Mouse (Mus musculus) heart, postnatal 0 days (tissue): ENCODE measurements around the gene Mtss1l. TPM values are rescaled to one million over a fixed set of nuclear protein-coding genes. Genes with fewer than 3 reads are reported as not detected.

Experiments used
- ATAC-seq: fragments of 200-750 bp; cut with Nextera tagmentation; 2 replicates; pipeline ENCODE4 v1.8.0; 2017; ENCODE audit warnings: low read depth, moderate number of reproducible peaks, moderate library complexity; ENCODE audit not compliant: insufficient read depth
- DNase-seq: peaks from one replicate; pipeline ENCODE4 v3.0.0-alpha.2; 2016; ENCODE audit warnings: low spot score
- H3K27ac ChIP-seq: fragments of 300-500 bp; sonication (generic); 2 replicates; pipeline ENCODE4 v1.5.1; 2014; ENCODE audit warnings: low read depth, mild to moderate bottlenecking
- H3K27me3 ChIP-seq: fragments of 300-500 bp; sonication (generic); 2 replicates; pipeline ENCODE4 v1.6.1; 2014; ENCODE audit warnings: low read length, mixed read lengths; ENCODE audit not compliant: control insufficient read depth, insufficient read depth
- H3K36me3 ChIP-seq: fragments of 300-500 bp; sonication (generic); replicated peaks from 2 replicates; pipeline ENCODE4 v1.6.1; 2014; ENCODE audit warnings: low read length, mixed read lengths; ENCODE audit not compliant: control insufficient read depth, insufficient read depth
- H3K4me1 ChIP-seq: fragments of 300-500 bp; sonication (generic); 2 replicates; pipeline ENCODE4 v1.6.1; 2014; ENCODE audit warnings: antibody characterized with exemption; ENCODE audit not compliant: control insufficient read depth, insufficient read depth
- H3K4me2 ChIP-seq: fragments of 300-500 bp; sonication (generic); 2 replicates; pipeline ENCODE4 v1.6.1; 2014; ENCODE audit warnings: low read depth, mild to moderate bottlenecking, low read length, moderate library complexity
- H3K4me3 ChIP-seq: fragments of 300-500 bp; sonication (generic); 2 replicates; pipeline ENCODE4 v1.5.1; 2014; ENCODE audit warnings: low read depth, low read length
- H3K9ac ChIP-seq: fragments of 300-500 bp; sonication (generic); replicated peaks from 2 replicates; pipeline ENCODE4 v1.6.1; 2014; ENCODE audit warnings: low read depth, low read length, mixed read lengths
- H3K9me3 ChIP-seq: fragments of 300-500 bp; sonication (generic); replicated peaks from 2 replicates; pipeline ENCODE4 v1.6.1; 2016; ENCODE audit warnings: low read length; ENCODE audit not compliant: control insufficient read depth
- CTCF ChIP-seq: IDR thresholded peaks from 2 replicates; pipeline ENCODE4 v1.5.1; 2016; ENCODE audit warnings: antibody characterized with exemption, control low read depth, low read depth
- EP300 ChIP-seq: IDR thresholded peaks from 2 replicates; pipeline ENCODE4 v1.6.1; 2016; ENCODE audit warnings: antibody characterized with exemption, low read depth
- WGBS: fragments of 180-500 bp; shearing (Covaris S2); extraction: QIAGEN DNeasy Blood & Tissue Kit; methylation state at CpG from one replicate; pipeline ENCODE4 v1.1.7; 2014; 5-methylcytosine and 5-hydroxymethylcytosine counted together
- polyA plus RNA-seq: library from polyadenylated mRNA; unstranded; fragments of >200 nt; fragmentation: Nextera tagmentation; extraction: Ambion mirVana; gene quantifications from 2 replicates; pipeline ENCODE4 v1.2.1, GENCODE M21; 2015
- total RNA-seq: library from RNA; depleted of rRNA; stranded (reverse); fragments of >200 nt; gene quantifications from 2 replicates; pipeline ENCODE4 v1.2.3, GENCODE M21; 2014; ENCODE audit warnings: low replicate concordance

Gene Mtss1l
- total and polyA plus RNA-seq, 2 experiments from 2014 or later, result 5.1 to 11.3 TPM

DNA sequence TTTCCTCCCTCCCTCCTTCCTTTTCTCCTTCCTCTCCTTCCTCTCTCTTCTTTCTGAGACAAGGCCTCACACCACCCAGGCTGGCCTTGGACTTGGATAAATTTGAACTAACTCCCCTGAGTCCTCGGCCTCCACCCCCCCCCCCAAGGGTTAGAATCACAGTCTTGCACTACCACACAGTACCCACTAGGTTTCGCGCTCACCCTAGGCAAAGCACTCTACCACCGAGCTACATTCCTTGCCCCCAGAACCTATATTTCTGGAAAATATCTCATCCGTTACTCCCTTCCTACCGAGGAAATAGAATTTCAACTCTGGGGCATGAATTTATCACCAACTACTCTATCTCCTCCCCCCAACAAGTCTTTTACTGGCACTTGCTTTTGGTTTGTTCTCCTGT lies 40.7 kb downstream of the Mtss1l start:
- Histone ChIP-seq H3K36me3 (no peaks in the 10 kb centered on the region), H3K4me3 (no peak overlapping the region), H3K4me1 (peaks cover 8% of the 10 kb centered on the region; the same call in 1 of the 2 replicates), H3K9ac (no peak overlapping the region), H3K27ac (no peak overlapping the region), H3K4me2 (no peak overlapping the region), H3K27me3 (no peaks in the 10 kb centered on the region), H3K9me3 (no peaks in the 10 kb centered on the region)
- 33% methylated on average over 6 of the region's 6 CpGs for WGBS
- DNase-seq (peak; percentile 41), ATAC-seq (peak; percentile 52)
- TF ChIP-seq EP300, result no peak
- TF ChIP-seq CTCF, result peak; percentile 49

- DNase-seq, result no peak
Observed at GRCm38 (mm10) chr8:110764671-110765070, 43.4 kb downstream of the Mtss1l start.

GRCm38 (mm10) chr8:110767261-110767660 lies 46.0 kb downstream of the Mtss1l start:
- H3K9me3 ChIP-seq, result no peaks in the 10 kb centered on the region
- no peak overlapping the region for H3K4me2 ChIP-seq
- no peaks in the 10 kb centered on the region for H3K4me1 ChIP-seq
- no peak for TF ChIP-seq CTCF
- no peak for TF ChIP-seq EP300
- no peaks in the 10 kb centered on the region for H3K36me3 ChIP-seq
- H3K27me3 ChIP-seq, result no peaks in the 10 kb centered on the region
- H3K4me3 ChIP-seq, result no peak overlapping the region
- no peak overlapping the region for H3K9ac ChIP-seq
- ATAC-seq (no peak), DNase-seq (no peak)
- H3K27ac ChIP-seq, result no peak overlapping the region
- 84% methylated on average over 6 of the region's 6 CpGs for WGBS

More at GRCm38 (mm10) chr8:110764671-110765070, 43.4 kb downstream of the Mtss1l start:
- Histone ChIP-seq H3K9me3 (no peaks in the 10 kb centered on the region), H3K27ac (no peak overlapping the region), H3K9ac (no peak overlapping the region), H3K36me3 (no peaks in the 10 kb centered on the region), H3K4me3 (no peak overlapping the region), H3K27me3 (no peaks in the 10 kb centered on the region), H3K4me1 (peaks cover 8% of the 10 kb centered on the region; the same call in 1 of the 2 replicates), H3K4me2 (no peak overlapping the region)
- ATAC-seq, result no peak
- 83% methylated on average over 3 of the region's 3 CpGs for WGBS
- no peak for TF ChIP-seq CTCF
- no peak for TF ChIP-seq EP300

DNA sequence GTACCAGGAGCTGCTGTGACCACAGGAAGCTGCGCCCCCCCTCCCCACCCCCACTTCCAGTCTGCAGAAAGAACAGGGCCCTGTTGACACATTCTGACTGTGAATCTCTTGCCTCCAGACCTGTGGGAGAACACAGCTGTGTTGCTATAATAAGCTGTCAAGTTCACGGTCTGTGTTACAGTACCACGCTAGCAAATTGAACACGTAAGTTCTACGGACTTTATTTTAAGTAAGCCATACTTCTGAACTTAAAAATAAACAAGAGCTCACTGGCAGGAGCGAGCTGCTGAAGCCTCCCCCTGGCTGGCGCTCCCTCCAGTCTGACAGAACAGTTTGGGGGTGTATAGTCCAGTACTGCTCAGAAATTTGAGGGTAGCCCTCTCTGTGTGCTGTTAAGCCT lies 51.2 kb downstream of the Mtss1l start:
- Histone ChIP-seq H3K36me3 (no peaks in the 10 kb centered on the region), H3K27me3 (no peaks in the 10 kb centered on the region), H3K4me3 (no peak overlapping the region), H3K27ac (no peak overlapping the region; the same call in 1 of the 2 replicates), H3K4me2 (no peak overlapping the region), H3K4me1 (no peaks in the 10 kb centered on the region; the same call in 1 of the 2 replicates), H3K9me3 (0 out of 2 replicates have a peak, but pooled peaks cover 3% of the 10 kb centered on the region), H3K9ac (no peak overlapping the region)
- DNase-seq, result no peak
- WGBS, result 32% methylated on average over 7 of the region's 7 CpGs
- TF ChIP-seq EP300 (no peak), CTCF (no peak)
- ATAC-seq, result peak; percentile 42; the same call in 1 of the 2 replicates

DNA sequence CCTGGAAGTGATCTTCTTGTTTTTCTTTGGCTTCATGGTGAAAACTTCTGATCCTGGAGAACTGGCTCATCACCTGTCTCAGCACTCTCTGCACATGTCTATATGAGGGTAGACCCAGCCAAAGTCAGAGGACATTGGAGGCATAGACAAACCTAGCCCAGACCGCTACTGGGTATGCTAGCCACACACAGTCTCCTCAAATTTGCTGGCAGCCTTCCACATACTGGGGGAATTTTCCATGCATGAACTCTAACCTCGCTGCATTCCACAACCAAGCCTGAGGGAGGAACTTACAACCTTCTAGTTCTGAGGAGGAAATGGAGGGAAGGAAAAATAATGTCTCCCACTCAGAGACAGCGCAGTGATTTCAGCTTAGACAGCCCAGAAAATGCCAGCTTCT lies 52.8 kb downstream of the Mtss1l start:
- Histone ChIP-seq H3K4me3 (no peak overlapping the region), H3K27me3 (no peaks in the 10 kb centered on the region), H3K4me1 (no peaks in the 10 kb centered on the region; the same call in 1 of the 2 replicates), H3K9ac (no peak overlapping the region), H3K4me2 (no peak overlapping the region), H3K9me3 (0 out of 2 replicates have a peak, but pooled peaks cover 3% of the 10 kb centered on the region), H3K36me3 (no peaks in the 10 kb centered on the region), H3K27ac (no peak overlapping the region)
- peak; percentile 35; the same call in 1 of the 2 replicates for ATAC-seq
- DNase-seq, result no peak
- TF ChIP-seq CTCF, result no peak
- TF ChIP-seq EP300, result no peak
- 40% methylated on average over 3 of the region's 3 CpGs for WGBS

GRCm38 (mm10) chr8:110774725-110775124 lies 53.4 kb downstream of the Mtss1l start:
- H3K9me3 ChIP-seq, result 0 out of 2 replicates have a peak, but pooled peaks cover 3% of the 10 kb centered on the region
- no peaks in the 10 kb centered on the region; the same call in 1 of the 2 replicates for H3K4me1 ChIP-seq
- ATAC-seq (no peak), DNase-seq (no peak)
- no peak overlapping the region for H3K9ac ChIP-seq
- no peaks in the 10 kb centered on the region for H3K27me3 ChIP-seq
- no peaks in the 10 kb centered on the region for H3K36me3 ChIP-seq
- 87% methylated on average over 6 of the region's 6 CpGs for WGBS
- TF ChIP-seq EP300 (no peak), CTCF (no peak)
- no peak overlapping the region for H3K27ac ChIP-seq
- H3K4me2 ChIP-seq, result no peak overlapping the region
- H3K4me3 ChIP-seq, result no peak overlapping the region
